Comparison of ENCODE assay signal across 18 mouse cellular contexts in genomic region chr12:99923703-99924102, GRCm38 (mm10). TPM values are rescaled to one million over a fixed set of nuclear protein-coding genes. Genes with fewer than 3 reads are reported as not detected.
A peak's percentile ranks its signal among the peaks of the same experiment; 100 is the strongest.
DNase-seq lines count a peak whose midpoint lies in the region; ATAC-seq lines count a peak whose summit lies in the region.
"Had no signal": no experiment of that assay in that cellular context is flagged by ENCODE, and none has a peak within 500 bp of the region (broad histone marks: within the 10 kb centered on the region; RNA-seq: fewer than 3 reads in every experiment).

No protein-coding gene starts in this region.

- ATAC-seq in forebrain, embryonic 13.5 days: no peak
- peak; percentile 68; the same call in 1 of the 2 replicates for ATAC-seq in hindbrain, embryonic 14.5 days (ENCODE audit: low FRiP score)
- peak; percentile 71 for ATAC-seq in midbrain, embryonic 15.5 days (replicated peaks)
- no peak for ATAC-seq in megakaryocyte-erythroid progenitor cell, adult 5-6 weeks (replicated peaks; ENCODE audit: low FRiP score, low TSS enrichment, poor library complexity, severe bottlenecking)
- no peak for ATAC-seq in heart, embryonic 11.5 days (replicated peaks; ENCODE audit: insufficient number of reproducible peaks, low FRiP score, low TSS enrichment)
- ATAC-seq: CD4-positive, CD25-positive, alpha-beta regulatory T cell, adult 4 months; intestine, embryonic 16.5 days; liver, postnatal 0 days had no signal

- peaks cover 77% of the 10 kb centered on the region for H3K36me3 ChIP-seq in forebrain, embryonic 10.5 days (replicated peaks)
- peaks cover 43% of the 10 kb centered on the region for H3K36me3 ChIP-seq in forebrain, embryonic 13.5 days (ENCODE audit: poor library complexity, severe bottlenecking)
- peaks cover 25% of the 10 kb centered on the region for H3K36me3 ChIP-seq in hindbrain, embryonic 14.5 days (replicated peaks; ENCODE audit: control insufficient read depth, insufficient read depth)
- H3K36me3 ChIP-seq in midbrain, embryonic 15.5 days (replicated peaks): no peaks in the 10 kb centered on the region
- H3K36me3 ChIP-seq in heart, embryonic 11.5 days (ENCODE audit: control insufficient read depth, insufficient read depth, low read length): peaks cover 2% of the 10 kb centered on the region

- H3K9ac ChIP-seq in forebrain, embryonic 13.5 days: no peak overlapping the region
- 0 out of 2 replicates have a peak overlapping the region, but pooled peaks have one; percentile 13 for H3K9ac ChIP-seq in hindbrain, embryonic 14.5 days
- H3K9ac ChIP-seq in midbrain, embryonic 15.5 days: no peak overlapping the region
- no peak overlapping the region for H3K9ac ChIP-seq in heart, embryonic 11.5 days (ENCODE audit: low read depth, low read length)
- H3K9ac ChIP-seq: limb, embryonic 15.5 days; liver, postnatal 0 days had no signal

- peak overlapping the region; percentile 77 for H3K27ac ChIP-seq in forebrain, embryonic 10.5 days
- H3K27ac ChIP-seq in forebrain, embryonic 13.5 days: peak overlapping the region; percentile 83
- H3K27ac ChIP-seq in hindbrain, embryonic 14.5 days: peak overlapping the region; percentile 80
- peak overlapping the region; percentile 79 for H3K27ac ChIP-seq in midbrain, embryonic 15.5 days
- H3K27ac ChIP-seq in heart, embryonic 11.5 days (ENCODE audit: low read depth, low read length): no peak overlapping the region
- H3K27ac ChIP-seq: limb, embryonic 15.5 days; macrophage had no signal

- no peak overlapping the region for H3K4me3 ChIP-seq in forebrain, embryonic 10.5 days
- no peak overlapping the region for H3K4me3 ChIP-seq in forebrain, embryonic 13.5 days
- H3K4me3 ChIP-seq in hindbrain, embryonic 14.5 days (replicated peaks; ENCODE audit: low read length): no peak overlapping the region
- H3K4me3 ChIP-seq in midbrain, embryonic 15.5 days: no peak overlapping the region
- no peak overlapping the region for H3K4me3 ChIP-seq in heart, embryonic 11.5 days (ENCODE audit: low read depth, low read length)
- H3K4me3 ChIP-seq: limb, embryonic 15.5 days; myocyte had no signal

- no peaks in the 10 kb centered on the region for H3K9me3 ChIP-seq in forebrain, embryonic 10.5 days
- no peaks in the 10 kb centered on the region for H3K9me3 ChIP-seq in forebrain, embryonic 13.5 days (replicated peaks)
- H3K9me3 ChIP-seq in hindbrain, embryonic 14.5 days (ENCODE audit: control insufficient read depth, low read length): no peaks in the 10 kb centered on the region
- H3K9me3 ChIP-seq in midbrain, embryonic 15.5 days: no peaks in the 10 kb centered on the region
- no peaks in the 10 kb centered on the region for H3K9me3 ChIP-seq in heart, embryonic 11.5 days (replicated peaks; ENCODE audit: control insufficient read depth, low read length)
- H3K9me3 ChIP-seq: limb, embryonic 15.5 days had no signal

- H3K4me1 ChIP-seq in forebrain, embryonic 10.5 days: peaks cover 21% of the 10 kb centered on the region
- H3K4me1 ChIP-seq in forebrain, embryonic 13.5 days: peaks cover 17% of the 10 kb centered on the region
- H3K4me1 ChIP-seq in hindbrain, embryonic 14.5 days (replicated peaks; ENCODE audit: control insufficient read depth, insufficient read depth, low read length): peaks cover 12% of the 10 kb centered on the region
- peaks cover 15% of the 10 kb centered on the region for H3K4me1 ChIP-seq in midbrain, embryonic 15.5 days
- H3K4me1 ChIP-seq in heart, embryonic 11.5 days (ENCODE audit: control insufficient read depth, insufficient read depth, low read length): 0 out of 2 replicates have a peak, but pooled peaks cover 2% of the 10 kb centered on the region
- H3K4me1 ChIP-seq: limb, embryonic 15.5 days had no signal

- H3K27me3 ChIP-seq in forebrain, embryonic 10.5 days (ENCODE audit: poor library complexity, severe bottlenecking): no peaks in the 10 kb centered on the region
- no peaks in the 10 kb centered on the region for H3K27me3 ChIP-seq in forebrain, embryonic 13.5 days
- H3K27me3 ChIP-seq in hindbrain, embryonic 14.5 days (ENCODE audit: control insufficient read depth, insufficient read depth, low read length): no peaks in the 10 kb centered on the region
- H3K27me3 ChIP-seq in midbrain, embryonic 15.5 days (replicated peaks): no peaks in the 10 kb centered on the region
- no peaks in the 10 kb centered on the region for H3K27me3 ChIP-seq in heart, embryonic 11.5 days (ENCODE audit: control insufficient read depth, insufficient read depth, low read length)
- H3K27me3 ChIP-seq: limb, embryonic 15.5 days had no signal

- WGBS in forebrain, embryonic 10.5 days: 54% methylated on average over 5 of the region's 5 CpGs
- 32% methylated on average over 5 of the region's 5 CpGs for WGBS in forebrain, embryonic 13.5 days
- WGBS in hindbrain, embryonic 14.5 days: 32% methylated on average over 5 of the region's 5 CpGs
- WGBS in midbrain, embryonic 15.5 days: 34% methylated on average over 5 of the region's 5 CpGs
- WGBS in heart, embryonic 11.5 days (ENCODE audit: insufficient replicate concordance): 69% methylated on average over 5 of the region's 5 CpGs

- no peak overlapping the region for H3K4me2 ChIP-seq in forebrain, embryonic 13.5 days
- H3K4me2 ChIP-seq in hindbrain, embryonic 14.5 days (replicated peaks): no peak overlapping the region
- no peak overlapping the region for H3K4me2 ChIP-seq in midbrain, embryonic 15.5 days
- no peak overlapping the region for H3K4me2 ChIP-seq in heart, embryonic 11.5 days
- H3K4me2 ChIP-seq: limb, embryonic 15.5 days had no signal

- no peak for DNase-seq in forebrain, embryonic 10.5 days (ENCODE audit: extremely low spot score, low spot score)
- peak; percentile 25 for DNase-seq in hindbrain, embryonic 14.5 days (ENCODE audit: low spot score)
- no peak for DNase-seq in spleen, postnatal 10 days (ENCODE audit: low spot score in 2 of 2)
- DNase-seq: adrenal gland, postnatal 10 days; cerebellum, adult 2 months; liver, postnatal 0 days; right cerebral cortex, postnatal 4 days; thymus, adult 2 months had no signal

RNA-seq across cellular contexts. Expression of gene Tdp1, which starts 39.4 kb away (rescaled TPM):
- 90.5 and 95.6 TPM in 2 replicates for polyA plus RNA-seq in forebrain, embryonic 10.5 days (2016; fragmentation: Nextera tagmentation; extraction: Ambion mirVana)
- polyA plus RNA-seq in forebrain, embryonic 13.5 days (2015; fragmentation: Nextera tagmentation; extraction: Ambion mirVana): 76.4 and 80.9 TPM in 2 replicates
- polyA plus RNA-seq in hindbrain, embryonic 14.5 days (2014; fragmentation: Nextera tagmentation; extraction: Ambion mirVana): 49.0 and 49.2 TPM in 2 replicates
- 53.0 and 56.2 TPM in 2 replicates for polyA plus RNA-seq in midbrain, embryonic 15.5 days (2015; fragmentation: Nextera tagmentation; extraction: Ambion mirVana)
- 52.8 and 60.8 TPM in 2 replicates for total RNA-seq in megakaryocyte-erythroid progenitor cell, adult 5-6 weeks (2014; fragmentation: Nextera tagmentation)
- total RNA-seq in megakaryocyte-erythroid progenitor cell, adult 5-6 weeks (2017): 15.5 and 22.1 TPM in 2 replicates
- 34.1 and 36.9 TPM in 2 replicates for polyA plus RNA-seq in heart, embryonic 11.5 days (2014; fragmentation: Nextera tagmentation; extraction: Ambion mirVana)

RNA-seq across cellular contexts. Expression of gene Efcab11, which starts 39.5 kb away (rescaled TPM):
- 24.9 and 25.0 TPM in 2 replicates for polyA plus RNA-seq in forebrain, embryonic 10.5 days (2016; fragmentation: Nextera tagmentation; extraction: Ambion mirVana)
- polyA plus RNA-seq in forebrain, embryonic 13.5 days (2015; fragmentation: Nextera tagmentation; extraction: Ambion mirVana): 15.3 and 18.3 TPM in 2 replicates
- 5.9 and 6.4 TPM in 2 replicates for polyA plus RNA-seq in hindbrain, embryonic 14.5 days (2014; fragmentation: Nextera tagmentation; extraction: Ambion mirVana)
- polyA plus RNA-seq in midbrain, embryonic 15.5 days (2015; fragmentation: Nextera tagmentation; extraction: Ambion mirVana): 4.1 and 4.8 TPM in 2 replicates
- 1.2 and 3.5 TPM in 2 replicates for total RNA-seq in megakaryocyte-erythroid progenitor cell, adult 5-6 weeks (2014; fragmentation: Nextera tagmentation)
- total RNA-seq in megakaryocyte-erythroid progenitor cell, adult 5-6 weeks (2017): 3.9 and 14.2 TPM in 2 replicates
- 9.9 and 13.1 TPM in 2 replicates for polyA plus RNA-seq in heart, embryonic 11.5 days (2014; fragmentation: Nextera tagmentation; extraction: Ambion mirVana)

RNA-seq across cellular contexts. Expression of gene Kcnk13, which starts 40.6 kb away (rescaled TPM):
- polyA plus RNA-seq in forebrain, embryonic 10.5 days (2016; fragmentation: Nextera tagmentation; extraction: Ambion mirVana): 0.16 and 0.38 TPM in 2 replicates
- 0.49 and 0.88 TPM in 2 replicates for polyA plus RNA-seq in forebrain, embryonic 13.5 days (2015; fragmentation: Nextera tagmentation; extraction: Ambion mirVana)
- 0.80 TPM in 2 replicates for polyA plus RNA-seq in hindbrain, embryonic 14.5 days (2014; fragmentation: Nextera tagmentation; extraction: Ambion mirVana)
- 1.1 and 1.4 TPM in 2 replicates for polyA plus RNA-seq in midbrain, embryonic 15.5 days (2015; fragmentation: Nextera tagmentation; extraction: Ambion mirVana)
- total RNA-seq in megakaryocyte-erythroid progenitor cell, adult 5-6 weeks (2014; fragmentation: Nextera tagmentation): not detected in 2 replicates
- total RNA-seq in megakaryocyte-erythroid progenitor cell, adult 5-6 weeks (2017): 0.38 TPM in 1 of 2 replicates, not detected in the other
- polyA plus RNA-seq in heart, embryonic 11.5 days (2014; fragmentation: Nextera tagmentation; extraction: Ambion mirVana): 0.17 and 0.37 TPM in 2 replicates
- total RNA-seq: MEL had no signal
- polyA plus RNA-seq: CD4-positive, CD25-positive, alpha-beta regulatory T cell, adult 4 months had no signal

Comparison
In these comparisons a context has a peak if more than half of its experiments do, and no peak if none do; other contexts are left out.
1. ATAC-seq: peak in hindbrain, embryonic 14.5 days (single experiment) and midbrain, embryonic 15.5 days (single experiment); none in forebrain, embryonic 13.5 days (single experiment), megakaryocyte-erythroid progenitor cell, adult 5-6 weeks (single experiment) and heart, embryonic 11.5 days (single experiment).